Mouse (Mus musculus) gastrocnemius, postnatal 10 days (tissue): ENCODE measurements around the gene Pde6d. TPM values are rescaled to one million over a fixed set of nuclear protein-coding genes. Genes with fewer than 3 reads are reported as not detected.
"Not testable (repeated sequence)": the region's sequence is repeated elsewhere in the genome, so short reads cannot be mapped to it uniquely, and the experiment has no call there.

Source experiments
- DNase-seq: peaks from one replicate; pipeline ENCODE4 v3.0.0; 2021; ENCODE audit warnings: mixed read lengths
- total RNA-seq, 2 experiments: library from RNA; stranded (reverse); gene quantifications; 2 replicates each; pipeline ENCODE4 v1.2.3; 2021

Gene Pde6d
- total RNA-seq, 2 experiments from 2014 or later, result 32.5 to 40.2 TPM

DNA sequence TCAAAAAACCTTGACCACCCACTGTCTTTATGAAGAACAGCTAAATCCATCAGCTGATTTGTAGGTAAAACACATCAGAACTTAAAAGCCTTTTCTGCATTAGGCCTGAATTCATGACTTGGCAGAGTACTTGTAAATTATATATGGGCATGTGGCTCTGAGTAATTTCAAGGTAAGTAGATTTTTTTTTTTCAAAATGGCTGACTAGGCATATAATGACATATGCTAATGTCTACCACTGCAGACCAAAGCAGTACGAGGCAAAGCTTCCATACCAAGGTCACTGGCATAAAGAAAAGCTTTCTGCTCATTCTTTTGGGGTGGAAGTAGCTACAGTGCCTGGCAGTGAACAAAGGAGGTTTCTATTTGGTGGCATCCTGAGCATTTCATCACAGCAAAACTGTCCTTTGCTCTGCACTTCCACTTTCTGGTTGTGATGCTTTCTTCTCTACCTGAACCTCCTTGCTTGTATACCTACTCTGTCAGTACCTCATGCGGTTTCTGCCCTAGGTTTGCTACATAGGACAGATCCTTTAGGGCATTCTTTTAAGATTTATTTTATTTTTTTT, 13.1 kb downstream of the Pde6d start:
- DNase-seq, result no peak

DNA sequence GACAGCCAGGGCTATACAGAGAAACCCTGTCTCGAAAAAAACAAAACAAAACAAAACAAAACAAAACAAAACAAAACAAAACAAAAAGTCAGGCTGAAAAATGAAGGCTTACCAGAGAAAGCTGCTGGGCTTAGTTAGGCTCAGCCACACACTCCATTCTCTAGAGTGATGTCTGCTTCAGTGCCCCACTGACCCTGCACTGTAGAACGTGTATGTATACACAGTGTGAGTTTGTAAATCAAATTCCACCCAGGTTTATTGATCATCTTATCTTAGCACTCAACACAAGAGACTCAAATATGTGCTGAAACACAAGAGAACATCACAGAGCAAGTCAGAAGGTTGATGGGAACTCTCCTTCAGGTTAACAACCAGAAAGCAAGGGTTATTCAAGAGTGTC, 14.0 kb downstream of the Pde6d start:
- no peak for DNase-seq

DNA sequence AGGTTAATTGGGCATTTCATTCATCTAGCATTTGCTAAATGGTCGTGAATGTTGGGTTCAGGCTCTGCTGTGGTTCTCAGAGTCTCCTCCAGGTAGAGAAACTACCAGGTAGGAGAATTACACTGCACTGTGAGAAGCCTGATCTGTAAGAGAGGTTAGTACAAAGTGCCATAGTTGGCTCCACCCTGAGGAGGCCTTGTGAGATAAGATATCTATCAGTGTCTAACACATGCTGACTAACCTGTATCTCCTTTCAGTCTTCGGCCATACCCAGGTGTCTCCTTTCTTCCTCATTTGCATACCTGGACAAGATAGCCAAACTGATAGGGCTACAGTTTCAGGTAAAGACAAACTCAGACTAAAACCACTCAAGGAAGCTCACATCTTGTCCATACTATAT, 19.8 kb downstream of the Pde6d start:
- no peak for DNase-seq

GRCm38 (mm10) chr1:86559232-86559631, 23.2 kb downstream of the Pde6d start:
- no peak for DNase-seq

DNA sequence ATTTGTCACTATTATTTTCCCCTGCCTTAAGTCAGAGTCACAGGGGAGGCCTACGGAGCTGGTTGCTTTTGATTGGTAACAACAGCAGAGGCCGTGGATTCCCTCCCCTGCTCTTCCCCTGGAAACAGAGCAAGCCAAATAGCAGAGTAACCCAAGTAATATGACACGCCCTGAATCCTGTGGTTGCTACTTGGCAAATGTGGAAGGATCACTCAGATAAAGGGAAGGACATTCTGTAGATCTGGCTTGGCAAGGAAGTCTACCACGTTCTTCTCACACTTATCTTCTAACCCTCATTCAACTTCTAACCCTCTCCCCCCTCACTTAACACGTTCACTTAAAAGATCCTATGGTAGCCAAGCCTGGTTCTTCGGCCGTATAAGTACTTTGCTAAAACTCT, 24.6 kb downstream of the Pde6d start:
- DNase-seq, result no peak

GRCm38 (mm10) chr1:86555665-86556064, 26.8 kb downstream of the Pde6d start:
- DNase-seq, result no peak

- DNase-seq, result no peak
These were observed 30.6 kb downstream of the Pde6d start for GRCm38 (mm10) chr1:86551877-86552276.

GRCm38 (mm10) chr1:86551299-86551698, 31.1 kb downstream of the Pde6d start:
- DNase-seq, result no peak

GRCm38 (mm10) chr1:86546797-86547196, 35.6 kb downstream of the Pde6d start:
- no peak for DNase-seq

DNA sequence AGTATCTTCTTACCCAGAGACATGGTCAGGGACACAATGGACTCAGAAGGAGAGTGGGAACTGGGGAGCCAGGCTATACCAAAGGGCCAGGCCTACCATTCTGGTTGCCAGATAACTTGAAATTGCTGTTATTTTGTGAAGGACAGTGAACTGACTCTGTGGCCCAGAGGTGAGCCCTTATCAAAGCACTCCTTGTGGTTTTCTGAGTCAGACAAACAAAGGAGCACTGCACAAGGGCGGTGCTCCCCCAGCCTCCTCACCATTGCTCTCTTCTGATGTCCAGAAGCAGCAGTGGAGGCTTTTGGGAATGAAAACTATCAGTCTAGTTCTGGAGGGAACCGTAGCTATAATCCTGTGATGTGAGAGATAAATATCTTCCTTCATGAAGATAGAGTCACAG, 39.8 kb downstream of the Pde6d start:
- DNase-seq, result no peak

DNA sequence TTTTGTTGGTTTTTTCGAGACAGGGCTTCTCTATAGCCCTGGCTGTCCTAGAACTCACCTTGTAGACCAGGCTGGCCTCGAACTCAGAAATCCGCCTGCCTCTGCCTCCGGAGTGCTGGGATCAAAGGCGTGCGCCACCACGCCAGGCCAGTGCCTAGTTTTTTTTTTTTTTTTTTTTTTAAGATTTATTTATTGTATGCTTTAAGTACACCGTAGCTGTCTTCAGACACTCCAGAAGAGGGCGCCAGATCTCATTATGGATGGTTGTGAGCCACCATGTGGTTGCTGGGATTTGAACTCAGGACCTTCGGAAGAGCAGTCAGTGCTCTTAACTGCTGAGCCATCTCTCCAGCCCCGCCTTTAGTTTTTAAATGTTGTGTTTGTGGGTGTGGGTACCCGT, 42.8 kb downstream of the Pde6d start:
- not testable (repeated sequence) for DNase-seq

DNA sequence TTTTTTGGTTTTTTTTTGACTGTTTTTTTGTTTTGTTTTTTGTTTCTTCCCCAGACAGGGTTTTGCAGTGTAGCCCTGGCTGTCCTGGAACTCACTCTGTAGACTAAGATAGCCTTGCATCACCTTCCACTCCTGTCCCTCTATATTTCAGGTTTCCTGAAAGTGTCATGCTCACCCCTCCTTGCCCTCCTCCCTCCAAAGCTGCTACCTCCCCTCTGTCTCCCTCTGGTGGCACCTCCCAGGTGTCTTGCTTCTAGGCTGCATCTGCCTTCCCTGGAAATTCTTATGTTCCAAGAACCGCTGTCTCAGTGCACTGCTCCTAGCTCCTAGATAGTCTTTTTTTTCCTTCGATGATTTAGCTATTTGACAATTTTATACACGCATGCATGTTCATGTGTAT, 44.0 kb downstream of the Pde6d start:
- DNase-seq, result no peak

- no peak for DNase-seq
These were observed 48.9 kb downstream of the Pde6d start for GRCm38 (mm10) chr1:86533411-86534130.

DNA sequence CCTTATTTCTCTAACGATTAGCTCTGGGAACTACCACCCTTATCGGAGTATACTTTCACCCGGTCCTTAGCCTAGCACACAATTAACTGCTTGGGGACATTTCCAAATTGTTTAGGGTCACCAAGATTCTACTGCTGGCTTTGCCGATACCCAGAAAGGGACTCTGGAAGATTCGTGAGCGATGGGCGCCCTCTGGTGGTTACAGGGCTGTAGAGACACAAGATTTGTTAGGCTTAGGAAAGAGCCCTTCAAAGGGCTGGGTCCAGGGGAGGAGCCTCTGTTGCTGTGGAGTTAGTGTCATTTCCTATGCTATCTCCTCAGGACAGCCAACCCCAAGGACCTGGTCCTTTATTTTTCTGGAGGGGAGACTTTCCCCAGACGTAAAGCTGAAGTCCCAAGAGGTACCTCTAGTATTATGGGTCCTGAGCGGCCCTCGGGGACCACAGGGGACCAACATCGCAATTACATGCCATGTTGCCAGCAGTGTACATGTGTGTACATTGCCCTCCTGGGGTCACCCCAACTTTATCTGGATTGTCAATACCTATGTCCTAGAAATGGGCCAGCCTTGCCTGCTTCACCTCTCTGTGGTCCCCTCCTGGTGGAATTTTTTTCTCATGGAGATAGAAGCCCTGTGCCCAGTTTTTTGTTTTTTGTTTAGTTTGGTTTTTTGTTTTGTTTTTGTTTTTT, 49.9 kb downstream of the Pde6d start:
- peak; percentile 96 for DNase-seq

DNA sequence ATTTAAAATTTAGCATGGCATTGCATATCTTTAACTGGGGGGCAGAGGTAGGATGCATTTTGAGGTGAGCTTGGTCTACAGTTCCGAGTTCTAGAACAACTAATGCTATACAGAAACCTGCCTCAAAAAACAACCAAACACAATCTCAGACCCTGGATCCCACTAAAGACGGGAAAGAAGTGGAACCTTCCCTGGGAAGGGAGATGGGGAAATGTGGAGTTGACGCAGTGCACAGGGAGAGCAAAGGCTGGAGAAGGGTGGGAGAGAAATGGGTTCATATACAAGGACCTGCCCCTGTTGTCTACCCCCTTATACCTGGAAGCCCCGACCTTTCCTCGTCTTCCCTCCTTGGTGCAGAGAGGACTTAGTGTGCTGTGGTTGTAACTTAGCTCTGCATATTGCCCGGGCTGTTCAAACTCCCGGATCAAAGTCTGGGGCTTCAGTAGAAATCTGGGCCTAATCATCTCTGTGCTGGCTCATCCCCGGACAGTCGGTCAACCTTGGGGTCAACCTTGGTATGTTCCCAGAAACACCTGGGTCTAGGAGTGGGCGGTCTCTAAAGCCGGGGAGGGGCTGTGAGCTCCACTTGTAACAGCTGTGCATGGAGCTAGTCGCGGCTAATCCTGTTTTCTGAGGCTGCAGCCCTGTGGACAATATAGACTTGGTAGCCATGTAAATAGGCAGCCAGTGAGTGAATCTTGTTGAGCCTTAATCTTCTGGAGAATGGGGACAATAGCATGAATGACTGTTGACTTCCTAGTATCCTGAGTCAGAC, 50.7 kb downstream of the Pde6d start:
- DNase-seq, result no peak

DNA sequence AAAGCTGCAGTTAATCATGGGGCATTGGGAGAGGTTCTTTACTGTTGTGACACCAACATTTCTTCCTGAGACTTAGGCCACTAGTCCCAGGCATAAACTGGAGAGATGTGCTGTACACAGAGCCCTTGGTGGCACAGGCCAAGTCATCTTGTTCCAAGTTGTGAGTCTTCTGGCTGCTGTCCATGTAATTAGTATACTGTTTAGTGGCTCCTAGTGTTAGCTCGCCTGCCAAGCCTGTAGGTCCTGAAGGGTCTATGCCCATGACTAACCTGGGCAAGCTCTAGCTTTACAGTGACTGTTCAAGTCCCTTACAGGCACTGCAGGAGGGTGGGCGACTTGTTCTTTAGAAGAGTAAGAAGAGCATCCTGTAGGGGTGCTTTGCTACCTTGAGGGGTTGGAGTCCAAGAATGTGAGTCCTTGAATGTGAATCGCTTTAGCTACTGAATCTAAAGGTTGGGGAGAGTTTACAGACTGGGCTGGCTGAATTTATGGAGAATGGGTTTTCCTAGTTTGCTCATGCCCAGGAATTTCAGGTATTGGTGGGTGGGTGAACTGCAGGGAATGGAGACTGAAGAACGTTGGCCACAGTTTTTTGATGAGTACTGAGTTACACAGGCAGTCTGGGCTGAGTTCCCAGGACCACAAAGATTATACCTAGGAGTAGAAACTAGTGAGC, 51.4 kb downstream of the Pde6d start:
- no peak for DNase-seq

GRCm38 (mm10) chr1:86529590-86529989, 52.8 kb downstream of the Pde6d start:
- DNase-seq, result no peak

DNA sequence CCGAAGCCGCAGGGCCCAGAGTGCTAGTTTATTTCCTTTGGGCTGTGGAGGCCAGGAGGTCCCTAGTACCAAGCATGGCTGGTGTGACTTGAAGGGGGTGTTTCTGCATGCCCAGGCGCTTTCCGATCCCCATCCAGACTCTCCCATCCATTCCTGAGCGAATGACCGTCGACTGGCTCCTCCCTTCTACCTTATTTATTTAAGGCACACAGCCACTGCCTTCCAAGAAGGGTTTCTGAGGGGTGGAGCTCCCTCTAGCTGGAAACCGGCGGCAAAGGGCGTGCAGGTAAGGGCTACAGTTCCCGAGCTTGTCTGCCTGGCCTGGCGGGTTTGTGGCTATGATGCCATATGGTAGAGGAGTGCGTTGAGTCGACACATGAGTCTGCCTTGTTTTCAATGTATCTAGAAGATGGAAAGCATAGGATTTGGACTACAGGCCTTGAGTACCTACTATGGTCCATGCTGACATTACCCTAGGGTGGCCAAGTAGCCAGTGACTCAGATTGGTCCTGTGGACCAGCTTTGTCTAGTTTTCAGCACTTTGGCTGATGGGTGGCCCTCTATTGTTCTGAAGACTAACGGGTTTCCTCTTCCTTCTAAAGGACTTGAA, 53.8 kb downstream of the Pde6d start:
- DNase-seq, result no peak

DNA sequence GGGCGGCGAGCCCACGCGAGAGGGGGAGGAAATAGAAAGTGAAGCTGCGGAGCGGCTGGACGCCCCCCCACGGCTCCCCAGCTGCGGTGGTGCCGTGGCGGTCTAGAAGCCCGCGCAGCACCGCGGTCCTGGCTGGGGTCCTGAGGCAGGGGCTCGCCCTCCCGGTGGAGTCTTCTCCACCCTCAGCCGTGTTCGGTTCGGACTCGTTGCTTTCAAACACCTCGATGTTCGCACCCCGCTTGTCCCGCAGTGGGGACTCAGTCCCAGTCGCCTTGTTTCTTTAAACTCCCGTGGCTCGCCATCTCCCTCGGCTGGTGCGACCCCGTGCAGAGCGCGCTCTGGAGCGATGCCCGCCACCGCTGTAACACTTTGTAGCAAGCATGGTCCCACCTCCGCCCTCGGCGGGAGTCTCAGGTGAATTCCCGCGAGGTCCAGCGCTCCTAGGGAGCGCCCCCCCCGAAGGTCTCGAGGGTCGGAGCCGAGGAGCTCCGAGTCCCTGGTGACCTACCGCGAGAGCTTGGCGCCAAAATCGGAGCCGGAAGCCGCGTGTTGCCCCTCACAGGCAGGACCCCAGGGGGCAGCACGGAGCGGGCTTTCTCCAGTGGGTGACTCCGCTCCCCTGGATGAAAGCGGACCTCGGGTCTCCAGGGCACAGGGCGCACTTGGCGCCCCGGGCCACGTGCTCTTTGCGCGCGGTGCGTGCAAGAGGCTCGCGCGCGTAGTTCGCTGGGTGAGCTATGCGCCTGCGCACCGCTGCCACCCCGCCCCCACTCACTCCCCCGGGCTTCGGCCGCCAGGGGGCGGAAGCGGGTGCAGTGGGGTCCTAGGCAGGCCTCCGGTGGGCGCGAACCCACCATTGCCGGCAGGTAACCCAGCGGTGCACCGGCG, 54.6 kb downstream of the Pde6d start:
- DNase-seq, result peak; percentile 95

GRCm38 (mm10) chr1:86526789-86527598, 55.4 kb downstream of the Pde6d start:
- DNase-seq, result peak; percentile 54
